Mouse (Mus musculus): Measurements from ENCODE around the gene Atg2a. TPM values are rescaled to one million over a fixed set of nuclear protein-coding genes. Genes with fewer than 3 reads are reported as not detected.
"Not testable (repeated sequence)": the region's sequence is repeated elsewhere in the genome, so short reads cannot be mapped to it uniquely, and the experiment has no call there.

The Atg2a gene
- total RNA-seq, 2 experiments from 2014 or later, result 37.4 to 40.1 TPM

- H3K27ac ChIP-seq, result peak overlapping the region; percentile 12; the same call in 1 of the 2 replicates
- H3K4me3 ChIP-seq, result no peak overlapping the region
- TF ChIP-seq CTCF (IDR thresholded peaks at IDR 0.05), result no peak
- intact Hi-C loops (cut with DNase I), result no loop called here
- DNase-seq (ENCODE audit: extremely low spot score in 1 of 2, low spot score in 2 of 2), result no peak
These were observed 62.4 kb downstream of the Atg2a start for GRCm38 (mm10) chr19:6303831-6304230.

GRCm38 (mm10) chr19:6304787-6305516, 63.5 kb downstream of the Atg2a start:
- intact Hi-C loops (cut with DNase I), result loop anchor here (1.0 kb wide), 1 partner anchor 37 kb away; no protein-coding TSS in a partner anchor
- no peak overlapping the region for H3K27ac ChIP-seq
- peak; percentile 72 to 89 for DNase-seq (ENCODE audit: extremely low spot score in 1 of 2, low spot score in 2 of 2)
- no peak overlapping the region for H3K4me3 ChIP-seq
- peak; percentile 97 for TF ChIP-seq CTCF (IDR thresholded peaks at IDR 0.05)

- Histone ChIP-seq H3K27ac (no peak overlapping the region), H3K4me3 (peak overlapping the region; percentile 45; the same call in 1 of the 2 replicates)
- no peak for DNase-seq (ENCODE audit: extremely low spot score in 1 of 2, low spot score in 2 of 2)
- TF ChIP-seq CTCF (IDR thresholded peaks at IDR 0.05), result no peak
- intact Hi-C loops (cut with DNase I), result loop anchor here (1.0 kb wide), 1 partner anchor 37 kb away; no protein-coding TSS in a partner anchor
These were observed 64.1 kb downstream of the Atg2a start for GRCm38 (mm10) chr19:6305517-6306115.

GRCm38 (mm10) chr19:6306137-6306551, 64.7 kb downstream of the Atg2a start, which contains the start of gene Cdc42bpg:
Gene Cdc42bpg (plus strand): TSS chr19:6306456.
- intact Hi-C loops (cut with DNase I), result no loop called here
- peak; percentile 33 to 50 for DNase-seq (ENCODE audit: extremely low spot score in 1 of 2, low spot score in 2 of 2)
- no peak for TF ChIP-seq CTCF (IDR thresholded peaks at IDR 0.05)
- H3K27ac ChIP-seq, result no peak within 1 kb of the TSS; the same call in 1 of the 2 replicates
- peak within 1 kb of the TSS; percentile 45 for H3K4me3 ChIP-seq

- intact Hi-C loops (cut with DNase I), result no loop called here
- peak; percentile 38 to 49 for DNase-seq (ENCODE audit: extremely low spot score in 1 of 2, low spot score in 2 of 2)
- peak overlapping the region; percentile 45 for H3K4me3 ChIP-seq
- peak; percentile 71 for TF ChIP-seq CTCF (IDR thresholded peaks at IDR 0.05)
- no peak overlapping the region for H3K27ac ChIP-seq
These were observed 65.1 kb downstream of the Atg2a start for GRCm38 (mm10) chr19:6306586-6306985.

GRCm38 (mm10) chr19:6307733-6308531, 66.5 kb downstream of the Atg2a start:
- no peak for DNase-seq (ENCODE audit: extremely low spot score in 1 of 2, low spot score in 2 of 2)
- H3K27ac ChIP-seq, result no peak overlapping the region
- no peak overlapping the region for H3K4me3 ChIP-seq
- TF ChIP-seq CTCF (IDR thresholded peaks at IDR 0.05), result no peak
- intact Hi-C loops (cut with DNase I), result no loop called here

GRCm38 (mm10) chr19:6310181-6310580, 68.7 kb downstream of the Atg2a start:
- Histone ChIP-seq H3K27ac (no peak overlapping the region), H3K4me3 (no peak overlapping the region)
- intact Hi-C loops (cut with DNase I), result no loop called here
- no peak for DNase-seq (ENCODE audit: extremely low spot score in 1 of 2, low spot score in 2 of 2)
- no peak for TF ChIP-seq CTCF (IDR thresholded peaks at IDR 0.05)

- H3K27ac ChIP-seq; intact Hi-C loops (cut with DNase I); H3K4me3 ChIP-seq; DNase-seq (ENCODE audit: extremely low spot score in 1 of 2, low spot score in 2 of 2): not testable (repeated sequence)
These were observed 70.3 kb downstream of the Atg2a start for GRCm38 (mm10) chr19:6311783-6312182.

Small RNA genes lying within 50 kb of the gene (microRNA-seq; reads per million reads assigned to microRNA genes)
- 9.0 to 10.5 reads per million in 2 experiments for gene Mir192
- gene Mir194-2, result 10.2 to 12.9 reads per million in 2 experiments

Other genes starting within 250 kb of the Atg2a start
- gene Capn1, start 225.8 kb upstream of the Atg2a start, total RNA-seq (2021), result 10 to 100 TPM; 20.8 to 23.1 TPM
- 10 to 100 TPM; 45.7 to 45.8 TPM for gene Syvn1, start 195.1 kb upstream of the Atg2a start, total RNA-seq (2021)
- gene Mrpl49, start 183.9 kb upstream of the Atg2a start, total RNA-seq (2021), result 10 to 100 TPM; 40.9 to 41.3 TPM
- 100 to 1,000 TPM; 663 to 678 TPM for gene Fau, start 183.8 kb upstream of the Atg2a start, total RNA-seq (2021)
- 10 to 100 TPM; 33.9 to 39.1 TPM for gene Znhit2, start 180.5 kb upstream of the Atg2a start, total RNA-seq (2021)
- gene Tm7sf2, start 173.3 kb upstream of the Atg2a start, total RNA-seq (2021), result 10 to 100 TPM; 26.9 to 30.4 TPM
- 100 to 1,000 TPM in 1 of 2 experiments, 10 to 100 TPM in 1; 85.3 to 101 TPM for gene Vps51, start 164.4 kb upstream of the Atg2a start, total RNA-seq (2021)
- not detected for gene Tmem262, start 161.6 kb upstream of the Atg2a start, total RNA-seq (2021)
- gene Gm28374, start 159.4 kb upstream of the Atg2a start, total RNA-seq (2021), result under 1 TPM in 1 of 2 experiments, not detected in 1; 0.54 TPM
- gene Zfpl1, start 156.7 kb upstream of the Atg2a start, total RNA-seq (2021), result 10 to 100 TPM; 41.8 to 45.8 TPM
- not detected for gene Cdca5, start 156.7 kb upstream of the Atg2a start, total RNA-seq (2021)
- not detected for gene AC131692.1, start 147.2 kb upstream of the Atg2a start, total RNA-seq (2021)
- gene Naaladl1, start 135.9 kb upstream of the Atg2a start, total RNA-seq (2021), result not detected
- 10 to 100 TPM; 19.3 to 22.4 TPM for gene Sac3d1, start 123.0 kb upstream of the Atg2a start, total RNA-seq (2021)
- 10 to 100 TPM; 41.9 to 43.1 TPM for gene Snx15, start 113.4 kb upstream of the Atg2a start, total RNA-seq (2021)
- gene Batf2, start 100.7 kb upstream of the Atg2a start, total RNA-seq (2021), result under 1 TPM; 0.26 to 0.84 TPM
- gene Arl2, start 100.1 kb upstream of the Atg2a start, total RNA-seq (2021), result 10 to 100 TPM; 74.2 to 82.3 TPM
- gene Majin, start 57.3 kb upstream of the Atg2a start, total RNA-seq (2021), result not detected
- not detected for gene Gpha2, start 15.3 kb upstream of the Atg2a start, total RNA-seq (2021)
- 100 to 1,000 TPM; 149 to 158 TPM for gene Ppp2r5b, start 5.8 kb upstream of the Atg2a start, total RNA-seq (2021)
- 10 to 100 TPM; 36.4 to 43.5 TPM for gene Ehd1, start 35.1 kb downstream of the Atg2a start, total RNA-seq (2021)
- gene Cdc42bpg, start 64.8 kb downstream of the Atg2a start, total RNA-seq (2021), result 1 to 10 TPM; 3.4 to 4.1 TPM
- gene Men1, start 93.3 kb downstream of the Atg2a start, total RNA-seq (2021), result 10 to 100 TPM; 64.7 to 72.5 TPM
- gene Map4k2, start 99.5 kb downstream of the Atg2a start, total RNA-seq (2021), result 100 to 1,000 TPM in 1 of 2 experiments, 10 to 100 TPM in 1; 94.9 to 108 TPM
- gene Sf1, start 122.0 kb downstream of the Atg2a start, total RNA-seq (2021), result 100 to 1,000 TPM; 208 to 212 TPM
- gene Pygm, start 142.7 kb downstream of the Atg2a start, total RNA-seq (2021), result 10 to 100 TPM; 28.4 to 32.7 TPM
- 10 to 100 TPM; 61.1 to 72.2 TPM for gene Rasgrp2, start 157.7 kb downstream of the Atg2a start, total RNA-seq (2021)
- gene Nrxn2, start 177.1 kb downstream of the Atg2a start, total RNA-seq (2021), result 100 to 1,000 TPM; 618 to 620 TPM